Mouse (Mus musculus): ENCODE data around the gene Hacl1.
A peak's percentile ranks its signal among the peaks of the same experiment; 100 is the strongest.
"Not testable (repeated sequence)": the region's sequence is repeated elsewhere in the genome, so short reads cannot be mapped to it uniquely, and the experiment has no call there.

The Hacl1 gene

GRCm38 (mm10) chr14:31622748-31623147, 18.3 kb downstream of the Hacl1 start:
- DNase-seq = no peak

GRCm38 (mm10) chr14:31620591-31621223, 20.4 kb downstream of the Hacl1 start:
- no peak for DNase-seq

GRCm38 (mm10) chr14:31617997-31618396, 23.1 kb downstream of the Hacl1 start:
- no peak for DNase-seq

- no peak for DNase-seq
These were observed 23.9 kb downstream of the Hacl1 start for GRCm38 (mm10) chr14:31617204-31617603.

- no peak for DNase-seq
These were observed 27.4 kb downstream of the Hacl1 start for GRCm38 (mm10) chr14:31613671-31614070.

GRCm38 (mm10) chr14:31611986-31612385, 29.1 kb downstream of the Hacl1 start:
- DNase-seq = no peak

- no peak for DNase-seq
These were observed 35.6 kb downstream of the Hacl1 start for GRCm38 (mm10) chr14:31605514-31605913.

GRCm38 (mm10) chr14:31604916-31605315, 36.2 kb downstream of the Hacl1 start:
- DNase-seq = peak; percentile 33

GRCm38 (mm10) chr14:31602616-31602979, 38.5 kb downstream of the Hacl1 start:
- not testable (repeated sequence) for DNase-seq

GRCm38 (mm10) chr14:31601908-31602615, 39.0 kb downstream of the Hacl1 start:
- DNase-seq = no peak

GRCm38 (mm10) chr14:31597446-31597845, 43.6 kb downstream of the Hacl1 start:
- DNase-seq = no peak

- no peak for DNase-seq
These were observed 44.7 kb downstream of the Hacl1 start for GRCm38 (mm10) chr14:31596408-31596807.

- DNase-seq = peak; percentile 58
These were observed 46.4 kb downstream of the Hacl1 start for GRCm38 (mm10) chr14:31594693-31595092.

- no peak for DNase-seq
These were observed 48.0 kb downstream of the Hacl1 start for GRCm38 (mm10) chr14:31593036-31593435.

- DNase-seq = no peak
These were observed 49.8 kb downstream of the Hacl1 start, which contains the start of gene Colq for GRCm38 (mm10) chr14:31591243-31591642. Gene Colq, minus strand, starts transcription at chr14:31591343.

GRCm38 (mm10) chr14:31586451-31586850, 54.6 kb downstream of the Hacl1 start:
- DNase-seq = no peak

- no peak for DNase-seq
These were observed 58.0 kb downstream of the Hacl1 start for GRCm38 (mm10) chr14:31583082-31583481.

- DNase-seq = no peak
These were observed 62.9 kb downstream of the Hacl1 start for GRCm38 (mm10) chr14:31577966-31578735.

- DNase-seq = no peak
These were observed 64.0 kb downstream of the Hacl1 start for GRCm38 (mm10) chr14:31576846-31577697.

- DNase-seq = no peak
These were observed 65.2 kb downstream of the Hacl1 start for GRCm38 (mm10) chr14:31575866-31576265.

GRCm38 (mm10) chr14:31574903-31575665, 66.0 kb downstream of the Hacl1 start:
- DNase-seq = no peak
